Mouse (Mus musculus) midbrain, embryonic 14.5 days (tissue): ENCODE data around the gene Prrc2b. TPM values are rescaled to one million over a fixed set of nuclear protein-coding genes. Genes with fewer than 3 reads are reported as not detected.

Experiments
- ATAC-seq: fragments of 200-750 bp; cut with Nextera tagmentation; 2 replicates; pipeline ENCODE4 v1.8.0; 2017; ENCODE audit warnings: moderate number of reproducible peaks, moderate library complexity; ENCODE audit not compliant: low FRiP score, low TSS enrichment
- DNase-seq: peaks from one replicate; pipeline ENCODE4 v3.0.0-alpha.2; 2015
- H3K27ac ChIP-seq: fragments of 300-500 bp; sonication (generic); replicated peaks from 2 replicates; pipeline ENCODE4 v1.5.1; 2014; ENCODE audit warnings: mild to moderate bottlenecking, low read depth, low read length, moderate library complexity
- H3K27me3 ChIP-seq: fragments of 300-500 bp; sonication (generic); 2 replicates; pipeline ENCODE4 v1.6.1; 2014; ENCODE audit warnings: low read length, control low read depth, mixed read lengths; ENCODE audit not compliant: control insufficient read depth, insufficient read depth
- H3K36me3 ChIP-seq: fragments of 300-500 bp; sonication (generic); 2 replicates; pipeline ENCODE4 v1.6.1; 2014; ENCODE audit warnings: low read length, control low read depth; ENCODE audit not compliant: control insufficient read depth, insufficient read depth
- H3K4me1 ChIP-seq: fragments of 300-500 bp; sonication (generic); 2 replicates; pipeline ENCODE4 v1.6.1; 2014; ENCODE audit warnings: mild to moderate bottlenecking, antibody characterized with exemption, low read length, control low read depth; ENCODE audit not compliant: control insufficient read depth, insufficient read depth
- H3K4me2 ChIP-seq: fragments of 300-500 bp; sonication (generic); 2 replicates; pipeline ENCODE4 v1.6.1; 2014; ENCODE audit warnings: mild to moderate bottlenecking, low read length, moderate library complexity
- H3K4me3 ChIP-seq: fragments of 300-500 bp; sonication (generic); replicated peaks from 2 replicates; pipeline ENCODE4 v1.5.1; 2014; ENCODE audit warnings: low read depth, low read length
- H3K9ac ChIP-seq: fragments of 300-500 bp; sonication (generic); replicated peaks from 2 replicates; pipeline ENCODE4 v1.6.1; 2014; ENCODE audit warnings: mild to moderate bottlenecking, low read length, moderate library complexity
- H3K9me3 ChIP-seq: fragments of 300-500 bp; sonication (generic); 2 replicates; pipeline ENCODE4 v1.6.1; 2016; ENCODE audit warnings: low read length, control low read depth, mixed read lengths; ENCODE audit not compliant: control insufficient read depth
- WGBS: fragments of 180-500 bp; shearing (Covaris S2); extraction: QIAGEN DNeasy Blood & Tissue Kit; methylation state at CpG from one replicate; pipeline ENCODE4 v1.1.7; 2014; 5-methylcytosine and 5-hydroxymethylcytosine counted together
- polyA plus RNA-seq: library from polyadenylated mRNA; unstranded; fragments of >200 nt; fragmentation: Nextera tagmentation; extraction: Ambion mirVana; gene quantifications from 2 replicates; pipeline ENCODE4 v1.2.1, GENCODE M21; 2014

The Prrc2b gene
- polyA plus RNA-seq, 1 experiment from 2014 or later, result 121 TPM

DNA sequence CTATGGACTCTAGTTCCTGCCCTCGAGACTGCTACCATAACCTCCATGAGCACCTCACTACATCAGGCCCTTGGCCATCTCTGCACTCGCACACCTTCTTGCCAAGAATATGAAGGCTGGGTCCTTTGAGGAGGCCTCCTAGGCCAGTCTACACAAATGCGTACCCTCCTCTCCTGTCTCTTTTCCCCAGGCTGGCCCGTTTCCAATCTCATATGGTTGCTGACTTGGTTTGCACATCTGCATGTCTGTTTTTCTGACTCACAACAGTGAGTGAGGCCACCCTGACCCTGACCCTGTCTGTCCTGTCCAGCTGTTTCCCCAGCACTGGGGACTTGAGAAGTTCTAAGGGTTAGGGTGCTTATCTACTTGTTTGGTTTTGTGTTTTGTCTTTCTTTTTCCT lies 95.9 kb downstream of the Prrc2b start:
- no peak overlapping the region for H3K9ac ChIP-seq
- no peak overlapping the region for H3K27ac ChIP-seq
- H3K9me3 ChIP-seq, result no peaks in the 10 kb centered on the region
- ATAC-seq, result no peak
- H3K36me3 ChIP-seq, result peaks cover 78% of the 10 kb centered on the region
- H3K4me2 ChIP-seq, result no peak overlapping the region
- 93% methylated on average over 4 of the region's 4 CpGs for WGBS
- DNase-seq, result no peak
- H3K27me3 ChIP-seq, result no peaks in the 10 kb centered on the region
- no peak overlapping the region for H3K4me3 ChIP-seq
- no peaks in the 10 kb centered on the region for H3K4me1 ChIP-seq

DNA sequence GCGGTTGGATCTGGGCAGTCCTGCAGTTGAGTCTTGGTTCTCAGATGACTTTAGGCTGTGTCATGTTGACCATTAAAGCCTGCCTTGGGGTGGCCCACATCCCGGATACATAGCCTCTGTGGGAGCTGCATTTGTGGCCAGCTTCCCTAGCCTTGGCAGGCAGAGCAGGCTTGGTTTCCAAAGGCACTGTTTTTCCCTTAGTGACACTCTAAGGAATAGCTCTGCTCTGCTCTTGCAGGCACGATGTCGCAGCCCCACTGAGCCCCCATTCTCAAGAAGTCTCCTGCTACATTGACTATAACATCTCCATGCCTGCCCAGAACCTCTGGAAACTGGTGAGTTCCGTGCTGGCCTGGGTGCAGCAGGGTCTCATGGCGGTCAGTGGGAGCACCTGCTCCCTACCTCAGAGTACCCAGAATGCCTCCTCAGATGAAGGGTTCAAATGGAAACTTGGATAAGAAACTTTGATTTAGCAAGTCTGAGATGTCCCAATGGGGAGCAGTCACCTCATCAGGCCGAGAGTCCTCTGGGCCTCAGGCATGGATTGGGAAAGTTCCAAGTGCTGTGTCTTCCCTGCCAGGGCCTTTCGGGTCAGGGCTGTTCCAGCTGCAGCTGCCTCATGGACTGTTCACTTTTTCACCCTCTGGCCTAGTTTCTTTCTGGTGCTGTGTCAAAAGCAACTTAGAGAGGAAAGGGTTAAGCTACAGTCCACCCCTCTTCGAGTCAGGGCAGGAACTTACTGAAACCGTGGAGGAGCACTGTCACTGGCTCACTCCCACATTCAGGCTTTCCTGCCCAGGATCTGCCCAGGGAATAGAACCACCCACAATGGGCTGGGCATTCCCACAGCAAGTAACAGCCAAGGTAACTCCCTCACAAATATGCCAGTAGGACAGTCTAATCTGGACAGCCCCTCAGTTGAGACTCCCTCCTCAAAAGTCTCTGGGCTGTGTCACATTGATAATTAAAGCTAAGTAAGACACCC lies 97.8 kb downstream of the Prrc2b start:
- Histone ChIP-seq H3K9ac (no peak overlapping the region), H3K27ac (no peak overlapping the region), H3K4me3 (no peak overlapping the region), H3K27me3 (no peaks in the 10 kb centered on the region), H3K9me3 (no peaks in the 10 kb centered on the region), H3K36me3 (peaks cover 85% of the 10 kb centered on the region), H3K4me2 (no peak overlapping the region), H3K4me1 (no peaks in the 10 kb centered on the region)
- DNase-seq, result no peak
- 82% methylated on average over 10 of the region's 10 CpGs for WGBS
- no peak for ATAC-seq

DNA sequence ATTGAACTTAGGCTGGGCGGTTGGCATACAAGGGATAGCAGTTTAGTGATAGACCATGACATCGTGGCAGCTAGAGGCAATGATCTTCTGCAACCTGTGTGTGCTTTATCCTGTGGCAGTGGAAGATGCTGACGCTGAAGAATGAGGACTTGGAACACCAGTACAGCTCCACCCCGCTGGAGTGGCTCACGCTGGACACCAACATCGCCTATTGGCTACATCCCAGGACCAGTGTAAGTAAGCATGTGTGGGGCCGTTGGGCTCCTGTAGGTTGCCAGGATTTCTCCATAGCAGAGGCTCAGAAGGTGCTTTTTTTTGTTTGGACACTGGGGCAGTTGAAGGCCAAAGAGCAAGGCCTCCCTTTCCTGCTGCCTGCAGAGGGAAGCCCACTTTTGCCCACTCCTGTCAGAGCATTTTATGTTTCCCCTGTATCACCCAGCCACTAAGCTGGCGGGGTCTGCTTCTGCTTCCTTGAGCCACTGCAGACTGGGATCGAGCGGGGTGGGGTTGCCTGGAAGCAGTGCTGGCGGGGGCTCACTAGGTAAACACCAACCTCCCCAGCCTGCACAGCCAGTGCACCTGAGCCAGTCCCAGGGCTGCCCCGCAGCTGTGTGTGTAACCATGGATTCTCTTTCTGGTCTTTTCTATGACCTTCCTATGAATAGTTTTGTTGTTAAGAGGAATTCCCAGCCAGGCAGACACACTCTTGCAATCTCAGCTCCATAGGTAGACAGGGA lies 101.1 kb downstream of the Prrc2b start:
- no peak overlapping the region for H3K4me2 ChIP-seq
- H3K4me1 ChIP-seq, result no peaks in the 10 kb centered on the region
- ATAC-seq (no peak), DNase-seq (no peak)
- H3K9me3 ChIP-seq, result no peaks in the 10 kb centered on the region
- no peak overlapping the region for H3K9ac ChIP-seq
- 92% methylated on average over 12 of the region's 12 CpGs for WGBS
- no peak overlapping the region for H3K4me3 ChIP-seq
- H3K36me3 ChIP-seq, result peaks cover 92% of the 10 kb centered on the region
- H3K27me3 ChIP-seq, result no peaks in the 10 kb centered on the region
- no peak overlapping the region for H3K27ac ChIP-seq

DNA sequence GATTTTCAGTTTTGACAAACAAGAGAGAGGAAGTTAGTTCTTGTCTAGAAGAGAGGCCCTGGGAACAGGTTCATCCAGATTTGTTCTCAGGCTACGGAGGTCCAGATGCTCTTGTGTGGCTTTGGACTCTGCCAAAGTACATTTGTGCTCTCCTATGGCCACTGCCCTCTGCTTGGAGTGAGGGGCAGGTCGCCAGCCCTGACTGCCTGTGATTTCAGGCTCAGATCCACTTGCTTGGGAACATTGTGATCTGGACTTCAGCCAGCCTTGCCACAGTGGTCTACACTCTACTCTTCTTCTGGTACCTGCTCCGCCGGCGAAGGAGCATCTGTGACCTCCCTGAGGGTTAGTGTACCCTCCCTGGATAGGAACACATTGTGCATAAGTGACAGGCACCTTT lies 101.8 kb downstream of the Prrc2b start:
- no peak overlapping the region for H3K9ac ChIP-seq
- no peaks in the 10 kb centered on the region for H3K27me3 ChIP-seq
- WGBS, result 94% methylated on average over 5 of the region's 5 CpGs
- no peak overlapping the region for H3K4me2 ChIP-seq
- no peaks in the 10 kb centered on the region for H3K4me1 ChIP-seq
- H3K27ac ChIP-seq, result no peak overlapping the region
- no peak overlapping the region for H3K4me3 ChIP-seq
- no peaks in the 10 kb centered on the region for H3K9me3 ChIP-seq
- ATAC-seq (no peak), DNase-seq (no peak)
- peaks cover 92% of the 10 kb centered on the region for H3K36me3 ChIP-seq

DNA sequence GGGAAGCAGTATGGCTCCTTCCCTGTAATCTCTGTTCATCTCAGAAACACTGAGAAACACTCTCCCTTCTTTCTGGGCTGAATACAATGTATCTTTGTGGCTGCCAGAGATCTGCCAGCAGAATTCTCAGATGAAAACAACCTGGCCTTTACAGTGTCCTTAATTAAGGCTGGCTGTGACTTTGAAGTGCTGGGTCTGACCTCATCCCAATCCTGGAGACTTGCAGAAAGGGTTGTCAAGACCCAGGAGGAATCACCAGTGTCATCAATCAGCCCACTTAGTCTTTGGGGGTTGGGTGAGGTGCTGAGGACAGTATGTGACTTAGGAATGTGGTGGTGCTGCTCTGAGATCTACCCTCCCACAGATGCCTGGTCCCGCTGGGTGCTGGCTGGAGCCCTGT lies 102.5 kb downstream of the Prrc2b start:
- H3K36me3 ChIP-seq, result peaks cover 92% of the 10 kb centered on the region
- no peaks in the 10 kb centered on the region for H3K27me3 ChIP-seq
- DNase-seq, result no peak
- H3K9me3 ChIP-seq, result no peaks in the 10 kb centered on the region
- no peak overlapping the region for H3K4me2 ChIP-seq
- WGBS, result 94% methylated on average over 1 of the region's 1 CpGs
- ATAC-seq, result no peak
- no peaks in the 10 kb centered on the region for H3K4me1 ChIP-seq
- no peak overlapping the region for H3K27ac ChIP-seq
- H3K4me3 ChIP-seq, result no peak overlapping the region
- no peak overlapping the region for H3K9ac ChIP-seq

DNA sequence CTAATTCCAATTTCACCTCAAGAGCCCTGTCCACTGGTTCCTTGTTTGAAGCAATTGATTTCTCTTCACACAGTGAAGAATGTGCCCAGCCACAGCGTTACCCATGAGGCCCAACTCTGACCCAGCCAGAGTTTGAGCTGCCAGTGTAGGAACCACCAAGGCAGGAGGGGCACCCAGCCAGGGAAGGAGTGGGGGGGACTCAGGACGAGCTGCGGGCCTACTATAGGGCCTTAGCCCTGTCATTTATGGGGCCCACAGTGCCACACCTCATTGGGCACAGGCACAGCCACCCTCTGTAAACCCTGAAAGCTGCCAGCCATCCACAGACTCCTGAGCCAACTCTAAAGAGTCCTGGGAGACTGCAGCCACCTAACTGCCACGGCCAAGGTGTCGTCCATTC lies 103.7 kb downstream of the Prrc2b start:
- Histone ChIP-seq H3K27me3 (no peaks in the 10 kb centered on the region), H3K4me2 (no peak overlapping the region), H3K9me3 (no peaks in the 10 kb centered on the region), H3K4me1 (peaks cover 6% of the 10 kb centered on the region; the same call in 1 of the 2 replicates), H3K36me3 (peaks cover 81% of the 10 kb centered on the region), H3K4me3 (no peak overlapping the region), H3K27ac (no peak overlapping the region), H3K9ac (no peak overlapping the region)
- DNase-seq (no peak), ATAC-seq (no peak)
- 94% methylated on average over 5 of the region's 5 CpGs for WGBS

DNA sequence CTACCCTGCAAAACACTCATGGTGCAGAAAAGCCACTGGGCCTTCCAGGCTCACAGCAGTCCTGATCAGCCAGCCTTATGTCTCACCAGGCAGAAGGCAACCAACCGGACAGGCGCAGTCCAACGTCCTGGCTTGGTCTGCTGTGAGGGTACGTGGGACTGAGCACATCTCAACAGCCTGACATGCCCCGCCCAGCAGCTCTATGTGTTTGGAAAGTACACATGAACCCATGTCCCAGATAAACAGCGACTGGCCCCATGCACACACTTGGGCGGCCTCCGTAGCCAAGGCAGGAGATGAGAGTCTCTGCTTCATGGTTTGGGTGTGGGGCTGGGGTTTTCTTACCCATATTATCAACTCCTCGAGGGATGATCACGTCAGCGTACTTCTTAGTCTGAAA lies 105.4 kb downstream of the Prrc2b start:
- 94% methylated on average over 11 of the region's 11 CpGs for WGBS

DNA sequence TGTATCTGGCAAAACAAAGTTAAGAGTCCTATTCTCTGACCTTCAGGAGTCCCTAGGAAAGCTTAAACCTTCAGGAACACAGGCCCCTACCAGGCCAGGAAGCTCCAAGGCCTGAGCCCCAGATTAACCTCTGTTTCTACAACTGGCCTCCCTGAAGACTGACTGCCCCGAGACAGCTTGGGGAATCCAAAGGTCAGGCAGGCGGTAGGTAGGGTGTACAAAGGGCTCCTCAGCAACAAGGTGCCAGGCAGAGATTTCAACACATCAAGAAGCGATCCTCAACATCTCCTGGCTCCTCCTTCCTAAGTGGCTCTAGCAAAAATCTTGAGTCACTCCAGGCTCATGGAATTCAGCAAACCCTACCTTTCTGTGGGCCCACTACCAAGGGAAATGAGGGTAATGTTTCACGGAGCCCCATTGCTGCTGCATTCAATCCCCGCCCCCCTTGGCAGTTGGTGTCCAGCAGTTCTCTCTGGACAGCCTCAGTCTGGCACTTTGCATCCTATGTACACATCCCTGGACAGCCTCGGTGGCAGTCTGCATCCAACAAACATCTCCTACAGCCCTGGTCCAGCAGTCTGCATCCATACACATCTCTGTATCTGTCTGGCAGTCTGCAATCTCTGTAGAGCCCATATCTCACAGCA lies 108.1 kb downstream of the Prrc2b start:
- no peak for DNase-seq
- no peak for ATAC-seq
- no peak overlapping the region for H3K27ac ChIP-seq
- peaks cover 6% of the 10 kb centered on the region; the same call in 1 of the 2 replicates for H3K4me1 ChIP-seq
- H3K4me3 ChIP-seq, result peak overlapping the region; percentile 76
- peak overlapping the region; percentile 83 for H3K9ac ChIP-seq
- 66% methylated on average over 6 of the region's 6 CpGs for WGBS
- H3K9me3 ChIP-seq, result no peaks in the 10 kb centered on the region
- peak overlapping the region; percentile 78 for H3K4me2 ChIP-seq
- H3K27me3 ChIP-seq, result 0 out of 2 replicates have a peak, but pooled peaks cover 2% of the 10 kb centered on the region
- H3K36me3 ChIP-seq, result peaks cover 37% of the 10 kb centered on the region

More for the DNA sequence above, 105.4 kb downstream of the Prrc2b start:
- Histone ChIP-seq H3K27ac (no peak overlapping the region), H3K9me3 (no peaks in the 10 kb centered on the region), H3K4me1 (peaks cover 6% of the 10 kb centered on the region; the same call in 1 of the 2 replicates), H3K9ac (no peak overlapping the region), H3K4me2 (no peak overlapping the region), H3K36me3 (peaks cover 65% of the 10 kb centered on the region), H3K4me3 (no peak overlapping the region), H3K27me3 (0 out of 2 replicates have a peak, but pooled peaks cover 2% of the 10 kb centered on the region)
- DNase-seq, result no peak
- ATAC-seq, result no peak
